Mouse (Mus musculus) hindbrain, embryonic 13.5 days (tissue): ENCODE data around the gene Nfkbid. TPM values are rescaled to one million over a fixed set of nuclear protein-coding genes. Genes with fewer than 3 reads are reported as not detected.

Experiments used
- ATAC-seq: fragments of 200-750 bp; cut with Nextera tagmentation; 2 replicates; pipeline ENCODE4 v1.8.0; 2017; ENCODE audit warnings: moderate TSS enrichment; ENCODE audit not compliant: low FRiP score
- H3K27ac ChIP-seq: fragments of 300-500 bp; sonication (generic); 2 replicates; pipeline ENCODE4 v1.5.1; 2015; ENCODE audit warnings: inconsistent platforms, mild to moderate bottlenecking, moderate library complexity
- H3K27me3 ChIP-seq: fragments of 300-500 bp; sonication (generic); 2 replicates; pipeline ENCODE4 v1.6.1; 2015; ENCODE audit warnings: mild to moderate bottlenecking, inconsistent platforms
- H3K36me3 ChIP-seq: fragments of 300-500 bp; sonication (generic); 2 replicates; pipeline ENCODE4 v1.6.1; 2015; ENCODE audit warnings: mild to moderate bottlenecking, inconsistent platforms
- H3K4me1 ChIP-seq: fragments of 300-500 bp; sonication (generic); replicated peaks from 2 replicates; pipeline ENCODE4 v1.6.1; 2015; ENCODE audit warnings: inconsistent platforms
- H3K4me2 ChIP-seq: fragments of 300-500 bp; sonication (generic); 2 replicates; pipeline ENCODE4 v1.6.1; 2015; ENCODE audit warnings: inconsistent platforms, mild to moderate bottlenecking, moderate library complexity
- H3K4me3 ChIP-seq: fragments of 300-500 bp; sonication (generic); 2 replicates; pipeline ENCODE4 v1.5.1; 2015; ENCODE audit warnings: mild to moderate bottlenecking, inconsistent platforms
- H3K9ac ChIP-seq: fragments of 300-500 bp; sonication (generic); 2 replicates; pipeline ENCODE4 v1.6.1; 2015; ENCODE audit warnings: mild to moderate bottlenecking, inconsistent platforms
- H3K9me3 ChIP-seq: fragments of 300-500 bp; sonication (generic); 2 replicates; pipeline ENCODE4 v1.6.1; 2016; ENCODE audit warnings: inconsistent platforms
- WGBS: fragments of 180-500 bp; shearing (Covaris S2); methylation state at CpG from one replicate; pipeline ENCODE4 v1.1.7; 2015; 5-methylcytosine and 5-hydroxymethylcytosine counted together
- polyA plus RNA-seq: library from polyadenylated mRNA; unstranded; fragments of >200 nt; fragmentation: Nextera tagmentation; extraction: Ambion mirVana; gene quantifications from 2 replicates; pipeline ENCODE4 v1.2.1, GENCODE M21; 2015

Gene Nfkbid
- polyA plus RNA-seq, 1 experiment from 2014 or later, result 2.0 TPM

- Histone ChIP-seq H3K36me3 (no peaks in the 10 kb centered on the region), H3K9ac (no peak overlapping the region), H3K4me1 (no peaks in the 10 kb centered on the region), H3K27ac (no peak overlapping the region), H3K9me3 (no peaks in the 10 kb centered on the region), H3K4me2 (no peak overlapping the region), H3K4me3 (no peak overlapping the region), H3K27me3 (no peaks in the 10 kb centered on the region)
- ATAC-seq, result no peak
- WGBS, result 82% methylated on average over 3 of the region's 3 CpGs
Measured at GRCm38 (mm10) chr7:30411023-30411422, 10.5 kb upstream of the Nfkbid start.

- WGBS, result 59% methylated on average over 4 of the region's 4 CpGs
- no peaks in the 10 kb centered on the region for H3K9me3 ChIP-seq
- ATAC-seq, result no peak
- no peaks in the 10 kb centered on the region for H3K36me3 ChIP-seq
- no peak overlapping the region for H3K9ac ChIP-seq
- no peak overlapping the region for H3K27ac ChIP-seq
- H3K4me1 ChIP-seq, result no peaks in the 10 kb centered on the region
- no peaks in the 10 kb centered on the region for H3K27me3 ChIP-seq
- no peak overlapping the region for H3K4me2 ChIP-seq
- no peak overlapping the region for H3K4me3 ChIP-seq
Measured at GRCm38 (mm10) chr7:30412735-30413147, 8.8 kb upstream of the Nfkbid start.

GRCm38 (mm10) chr7:30413596-30413995 lies 7.9 kb upstream of the Nfkbid start, which contains the start of gene Tyrobp:
Tyrobp (plus strand) TSS chr7:30413760.
- H3K4me2 ChIP-seq, result no peak within 1 kb of the TSS
- H3K27me3 ChIP-seq, result no peaks in the 10 kb centered on the region
- no peaks in the 10 kb centered on the region for H3K4me1 ChIP-seq
- no peak within 1 kb of the TSS for H3K4me3 ChIP-seq
- no peaks in the 10 kb centered on the region for H3K36me3 ChIP-seq
- WGBS, result 80% methylated on average over 5 of the region's 5 CpGs
- H3K27ac ChIP-seq, result no peak within 1 kb of the TSS
- no peak for ATAC-seq
- H3K9me3 ChIP-seq, result no peaks in the 10 kb centered on the region
- H3K9ac ChIP-seq, result no peak within 1 kb of the TSS

GRCm38 (mm10) chr7:30417856-30418255 lies 3.7 kb upstream of the Nfkbid start:
- Histone ChIP-seq H3K9me3 (peaks cover 3% of the 10 kb centered on the region; the same call in 1 of the 2 replicates), H3K27me3 (peaks cover 8% of the 10 kb centered on the region; the same call in 1 of the 2 replicates), H3K27ac (no peak overlapping the region), H3K4me2 (no peak overlapping the region), H3K36me3 (no peaks in the 10 kb centered on the region), H3K4me1 (peaks cover 13% of the 10 kb centered on the region), H3K4me3 (no peak overlapping the region), H3K9ac (no peak overlapping the region)
- WGBS, result 79% methylated on average over 9 of the region's 9 CpGs
- ATAC-seq, result no peak

GRCm38 (mm10) chr7:30419561-30420499 lies 1.7 kb upstream of the Nfkbid start, which contains the start of gene Hcst:
Hcst (minus strand) TSS chr7:30419854.
- Histone ChIP-seq H3K9ac (no peak within 1 kb of the TSS), H3K9me3 (peaks cover 3% of the 10 kb centered on the region; the same call in 1 of the 2 replicates), H3K27me3 (peaks cover 8% of the 10 kb centered on the region; the same call in 1 of the 2 replicates), H3K27ac (no peak within 1 kb of the TSS), H3K36me3 (no peaks in the 10 kb centered on the region), H3K4me2 (no peak within 1 kb of the TSS), H3K4me1 (peaks cover 24% of the 10 kb centered on the region), H3K4me3 (no peak within 1 kb of the TSS)
- 78% methylated on average over 10 of the region's 10 CpGs for WGBS
- no peak for ATAC-seq

- H3K9ac ChIP-seq, result no peak overlapping the region
- H3K27ac ChIP-seq, result no peak overlapping the region; the same call in 1 of the 2 replicates
- 86% methylated on average over 3 of the region's 3 CpGs for WGBS
- H3K27me3 ChIP-seq, result peaks cover 8% of the 10 kb centered on the region; the same call in 1 of the 2 replicates
- no peak for ATAC-seq
- H3K36me3 ChIP-seq, result peaks cover 7% of the 10 kb centered on the region
- peaks cover 3% of the 10 kb centered on the region; the same call in 1 of the 2 replicates for H3K9me3 ChIP-seq
- H3K4me3 ChIP-seq, result no peak overlapping the region
- peaks cover 24% of the 10 kb centered on the region for H3K4me1 ChIP-seq
- no peak overlapping the region for H3K4me2 ChIP-seq
Measured at GRCm38 (mm10) chr7:30420673-30421072, 859 bp upstream of the Nfkbid start.

- Histone ChIP-seq H3K36me3 (peaks cover 16% of the 10 kb centered on the region), H3K4me3 (peak overlapping the region; percentile 62), H3K9me3 (peaks cover 3% of the 10 kb centered on the region; the same call in 1 of the 2 replicates), H3K4me2 (peak overlapping the region; percentile 96), H3K9ac (peak overlapping the region; percentile 81), H3K4me1 (peaks cover 24% of the 10 kb centered on the region), H3K27ac (peak overlapping the region; percentile 72), H3K27me3 (peaks cover 8% of the 10 kb centered on the region; the same call in 1 of the 2 replicates)
- peak; percentile 89 for ATAC-seq
- WGBS, result under 1% methylated on average over 45 of the region's 45 CpGs
Measured at GRCm38 (mm10) chr7:30421890-30422435, 431 bp downstream of the Nfkbid start.

GRCm38 (mm10) chr7:30422560-30422959 lies 1.0 kb downstream of the Nfkbid start:
- Histone ChIP-seq H3K4me3 (peak overlapping the region; percentile 62), H3K27ac (peak overlapping the region; percentile 72), H3K4me2 (peak overlapping the region; percentile 96), H3K36me3 (peaks cover 20% of the 10 kb centered on the region), H3K9ac (peak overlapping the region; percentile 81), H3K4me1 (peaks cover 24% of the 10 kb centered on the region), H3K27me3 (peaks cover 8% of the 10 kb centered on the region; the same call in 1 of the 2 replicates), H3K9me3 (peaks cover 3% of the 10 kb centered on the region; the same call in 1 of the 2 replicates)
- ATAC-seq, result peak; percentile 55
- WGBS, result 17% methylated on average over 9 of the region's 9 CpGs

GRCm38 (mm10) chr7:30423071-30423641 lies 1.6 kb downstream of the Nfkbid start:
- Histone ChIP-seq H3K36me3 (peaks cover 22% of the 10 kb centered on the region), H3K4me2 (peak overlapping the region; percentile 96), H3K4me3 (peak overlapping the region; percentile 62), H3K27me3 (peaks cover 8% of the 10 kb centered on the region; the same call in 1 of the 2 replicates), H3K27ac (peak overlapping the region; percentile 72; the same call in 1 of the 2 replicates), H3K9ac (peak overlapping the region; percentile 81), H3K9me3 (peaks cover 3% of the 10 kb centered on the region; the same call in 1 of the 2 replicates), H3K4me1 (peaks cover 24% of the 10 kb centered on the region)
- 55% methylated on average over 23 of the region's 23 CpGs for WGBS
- ATAC-seq, result no peak

- Histone ChIP-seq H3K4me2 (no peak overlapping the region), H3K4me3 (no peak overlapping the region), H3K9ac (no peak overlapping the region), H3K27me3 (0 out of 2 replicates have a peak, but pooled peaks cover 5% of the 10 kb centered on the region), H3K27ac (no peak overlapping the region), H3K4me1 (0 out of 2 replicates have a peak, but pooled peaks cover 3% of the 10 kb centered on the region), H3K9me3 (no peaks in the 10 kb centered on the region), H3K36me3 (peaks cover 29% of the 10 kb centered on the region)
- ATAC-seq, result no peak
Measured at GRCm38 (mm10) chr7:30429327-30429726, 7.8 kb downstream of the Nfkbid start.

GRCm38 (mm10) chr7:30430191-30430590 lies 8.7 kb downstream of the Nfkbid start:
- Histone ChIP-seq H3K9ac (no peak overlapping the region), H3K36me3 (peaks cover 35% of the 10 kb centered on the region), H3K4me2 (no peak overlapping the region), H3K27ac (no peak overlapping the region), H3K27me3 (0 out of 2 replicates have a peak, but pooled peaks cover 5% of the 10 kb centered on the region), H3K9me3 (no peaks in the 10 kb centered on the region), H3K4me3 (no peak overlapping the region), H3K4me1 (0 out of 2 replicates have a peak, but pooled peaks cover 3% of the 10 kb centered on the region)
- WGBS, result 70% methylated on average over 2 of the region's 2 CpGs
- no peak for ATAC-seq

- Histone ChIP-seq H3K36me3 (peaks cover 39% of the 10 kb centered on the region), H3K4me1 (0 out of 2 replicates have a peak, but pooled peaks cover 3% of the 10 kb centered on the region), H3K4me3 (no peak overlapping the region), H3K27ac (no peak overlapping the region), H3K4me2 (no peak overlapping the region), H3K9ac (no peak overlapping the region), H3K9me3 (no peaks in the 10 kb centered on the region), H3K27me3 (0 out of 2 replicates have a peak, but pooled peaks cover 9% of the 10 kb centered on the region)
- 5% methylated on average over 3 of the region's 3 CpGs for WGBS
- peak; percentile 58; the same call in 1 of the 2 replicates for ATAC-seq
Measured at GRCm38 (mm10) chr7:30431793-30432192, 10.3 kb downstream of the Nfkbid start.
